Mouse (Mus musculus): ENCODE data around the gene Utrn.

GRCm38 (mm10) chr10:12722111-12722510, 147.1 kb downstream of the Utrn start:
- TF ChIP-seq CTCF (IDR thresholded peaks at IDR 0.05; ENCODE audit: low read depth, low read length) (no peak), POLR2A (IDR thresholded peaks at IDR 0.05; ENCODE audit: insufficient read depth, low read length) (no peak)

All from ES-Bruce4 (cell line).